ENCODE assay signal across 28 mouse cellular contexts in the genomic region with DNA sequence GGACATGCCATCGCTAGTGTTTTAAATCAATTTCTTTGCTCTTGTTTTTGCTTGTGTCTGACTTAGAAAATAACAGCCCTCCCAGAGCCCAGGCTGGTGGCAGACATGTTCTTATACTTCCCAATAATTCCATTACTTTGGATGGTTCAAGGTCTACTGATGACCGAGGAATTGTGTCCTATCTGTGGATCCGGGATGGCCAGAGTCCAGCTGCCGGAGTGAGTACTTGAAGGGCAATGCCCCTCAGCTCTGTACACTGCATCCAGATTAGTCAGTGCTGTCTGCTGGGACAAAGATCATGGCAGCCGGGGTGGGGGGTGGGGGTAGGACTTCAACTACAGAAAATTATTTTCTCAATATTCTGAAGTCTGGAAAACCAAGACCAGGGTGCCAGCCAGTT. TPM values are rescaled to one million over a fixed set of nuclear protein-coding genes. Genes with fewer than 3 reads are reported as not detected.
DNase-seq lines count a peak whose midpoint lies in the region; ATAC-seq and TF ChIP-seq lines count a peak whose summit lies in the region.
"Had no signal": no experiment of that assay in that cellular context is flagged by ENCODE, and none has a peak within 500 bp of the region (broad histone marks: within the 10 kb centered on the region; RNA-seq: fewer than 3 reads in every experiment).

No protein-coding gene starts in this region.

- H3K9me3 ChIP-seq in liver, postnatal 0 days (ENCODE audit: low read length), result 0 out of 2 replicates have a peak, but pooled peaks cover 3% of the 10 kb centered on the region
- H3K9me3 ChIP-seq in liver, embryonic 11.5 days (ENCODE audit: control insufficient read depth, low read length), result no peaks in the 10 kb centered on the region
- H3K9me3 ChIP-seq: embryonic facial prominence, embryonic 15.5 days; forebrain, embryonic 10.5 days; G1E; hindbrain, embryonic 13.5 days; liver, embryonic 15.5 days; midbrain, embryonic 13.5 days had no signal

- H3K4me1 ChIP-seq in liver, postnatal 0 days (ENCODE audit: insufficient read depth), result peaks cover 4% of the 10 kb centered on the region; the same call in 1 of the 2 replicates
- H3K4me1 ChIP-seq in liver, embryonic 11.5 days (replicated peaks; ENCODE audit: control insufficient read depth, insufficient read depth, low read length), result no peaks in the 10 kb centered on the region; the same call in 1 of the 2 replicates
- H3K4me1 ChIP-seq in heart, adult 2 months (ENCODE audit: control insufficient read depth, insufficient read depth, low read length), result no peaks in the 10 kb centered on the region
- H3K4me1 ChIP-seq: embryonic facial prominence, embryonic 15.5 days; forebrain, embryonic 10.5 days; hindbrain, embryonic 13.5 days; midbrain, embryonic 13.5 days; neural tube, embryonic 12.5 days had no signal

- no peaks in the 10 kb centered on the region for H3K27me3 ChIP-seq in liver, postnatal 0 days (ENCODE audit: insufficient read depth, low read length)
- H3K27me3 ChIP-seq in liver, embryonic 11.5 days (replicated peaks; ENCODE audit: control insufficient read depth, insufficient read depth, low read length), result no peaks in the 10 kb centered on the region
- H3K27me3 ChIP-seq in heart, adult 2 months (ENCODE audit: control insufficient read depth, insufficient read depth, low read length), result no peaks in the 10 kb centered on the region
- H3K27me3 ChIP-seq: embryonic facial prominence, embryonic 15.5 days; hindbrain, embryonic 13.5 days; liver, embryonic 15.5 days; midbrain, embryonic 13.5 days; neural tube, embryonic 12.5 days had no signal

- peak; percentile 79 for ATAC-seq in liver, postnatal 0 days
- no peak for ATAC-seq in liver, embryonic 11.5 days (replicated peaks; ENCODE audit: low FRiP score)
- ATAC-seq: forebrain, postnatal 0 days; inflammation-experienced regulatory T-cells, adult 6 months; midbrain, embryonic 13.5 days had no signal

- no peak for TF ChIP-seq CTCF in liver, postnatal 0 days (IDR thresholded peaks at IDR 0.05; ENCODE audit: low read depth)
- TF ChIP-seq CTCF in heart, adult 2 months (IDR thresholded peaks at IDR 0.05), result no peak

- WGBS in liver, postnatal 0 days (ENCODE audit: insufficient replicate concordance), result 66% methylated on average over 5 of the region's 5 CpGs
- WGBS in liver, embryonic 11.5 days, result 83% methylated on average over 5 of the region's 5 CpGs
- WGBS in heart, adult 2 months, result 79% methylated on average over 5 of the region's 5 CpGs

- H3K4me3 ChIP-seq in liver, postnatal 0 days (ENCODE audit: low read depth, low read length), result no peak overlapping the region
- no peak overlapping the region for H3K4me3 ChIP-seq in liver, embryonic 11.5 days (ENCODE audit: low read depth, low read length)
- H3K4me3 ChIP-seq in heart, adult 2 months, result no peak overlapping the region
- H3K4me3 ChIP-seq: embryonic facial prominence, embryonic 15.5 days; forebrain, embryonic 10.5 days; hindbrain, embryonic 13.5 days; left cerebral cortex, adult 2 months; liver, embryonic 15.5 days; midbrain, embryonic 13.5 days; neural tube, embryonic 12.5 days had no signal

- no peaks in the 10 kb centered on the region for H3K36me3 ChIP-seq in liver, postnatal 0 days (replicated peaks; ENCODE audit: insufficient read depth, low read length)
- no peaks in the 10 kb centered on the region for H3K36me3 ChIP-seq in liver, embryonic 11.5 days (ENCODE audit: control insufficient read depth, insufficient read depth, low read length)
- H3K36me3 ChIP-seq in heart, adult 2 months (ENCODE audit: control insufficient read depth, insufficient read depth, low read length), result no peaks in the 10 kb centered on the region
- H3K36me3 ChIP-seq: embryonic facial prominence, embryonic 15.5 days; forebrain, embryonic 10.5 days; G1E; liver, embryonic 15.5 days; neural tube, embryonic 12.5 days had no signal

- no peaks in the 10 kb centered on the region for H3K79me2 ChIP-seq in heart, adult 2 months (replicated peaks; ENCODE audit: control insufficient read depth, insufficient read depth, low read length)

- DNase-seq in adrenal gland, postnatal 14 days, result peak; percentile 60
- no peak for DNase-seq in adrenal gland, adult 18-20 months (ENCODE audit: low spot score in 2 of 2)
- DNase-seq in liver, postnatal 0 days, result peak; percentile 44
- no peak for DNase-seq in liver, embryonic 11.5 days (ENCODE audit: low spot score)
- DNase-seq in kidney, postnatal 14 days, result peak; percentile 73
- DNase-seq in cerebellum, postnatal 36 days, result no peak
- DNase-seq in right cerebral cortex, adult 18-20 months, result no peak
- no peak for DNase-seq in heart, adult 2 months
- DNase-seq: cerebellum, adult 11 months; cerebellum, postnatal 25 days; forebrain, postnatal 0 days; layer of hippocampus, adult 9-11 months; lung, postnatal 14 days; thymus, postnatal 25 days had no signal

- intact Hi-C loops in heart, adult 2 months (cut with DNase I), result loop anchor here (5.0 kb wide), 1 partner anchor 42 kb away; no protein-coding TSS in a partner anchor

- H3K27ac ChIP-seq in liver, postnatal 0 days (ENCODE audit: low read depth), result peak overlapping the region; percentile 61; the same call in 1 of the 2 replicates
- H3K27ac ChIP-seq in liver, embryonic 11.5 days (ENCODE audit: low read depth, low read length), result no peak overlapping the region
- H3K27ac ChIP-seq in heart, adult 2 months, result no peak overlapping the region
- H3K27ac ChIP-seq: embryonic facial prominence, embryonic 15.5 days; forebrain, embryonic 10.5 days; hindbrain, embryonic 13.5 days; left cerebral cortex, adult 2 months; liver, embryonic 15.5 days; midbrain, embryonic 13.5 days; neural tube, embryonic 12.5 days had no signal

- TF ChIP-seq EP300 in liver, postnatal 0 days (IDR thresholded peaks at IDR 0.05; ENCODE audit: low read depth), result no peak
- TF ChIP-seq EP300 in heart, adult 2 months (IDR thresholded peaks at IDR 0.05; ENCODE audit: insufficient read depth, low read depth, low read length), result no peak

- H3K9ac ChIP-seq in liver, postnatal 0 days (replicated peaks), result no peak overlapping the region
- H3K9ac ChIP-seq in liver, embryonic 11.5 days (ENCODE audit: low read depth, low read length), result no peak overlapping the region
- no peak overlapping the region for H3K9ac ChIP-seq in heart, adult 2 months (ENCODE audit: low read depth, low read length)
- H3K9ac ChIP-seq: embryonic facial prominence, embryonic 15.5 days; forebrain, postnatal 0 days; hindbrain, embryonic 13.5 days; liver, embryonic 15.5 days; midbrain, embryonic 13.5 days; neural tube, embryonic 12.5 days had no signal

- H3K4me2 ChIP-seq in liver, postnatal 0 days (ENCODE audit: low read depth, low read length), result no peak overlapping the region
- no peak overlapping the region for H3K4me2 ChIP-seq in liver, embryonic 11.5 days
- H3K4me2 ChIP-seq: embryonic facial prominence, embryonic 15.5 days; heart, embryonic 11.5 days; hindbrain, embryonic 13.5 days; liver, embryonic 15.5 days; midbrain, embryonic 13.5 days; neural tube, embryonic 12.5 days had no signal

- TF ChIP-seq POLR2A in heart, adult 2 months (IDR thresholded peaks at IDR 0.05; ENCODE audit: insufficient read depth, low read depth, low read length), result no peak

RNA-seq across cellular contexts. Expression of gene D130043K22Rik, which starts 35.8 kb away (rescaled TPM):
- 0.83 and 1.3 TPM in 2 replicates for total RNA-seq in adrenal gland, postnatal 14 days (2021)
- total RNA-seq in adrenal gland, adult 18-20 months (2021), result under 1 TPM; 0.51 to 0.66 TPM
- polyA plus RNA-seq in liver, postnatal 0 days (2015; fragmentation: Nextera tagmentation; extraction: Ambion mirVana), result 0.31 and 0.48 TPM in 2 replicates
- 0.40 TPM in 1 of 2 replicates, not detected in the other for polyA plus RNA-seq in liver, embryonic 11.5 days (2014; fragmentation: Nextera tagmentation; extraction: Ambion mirVana)
- under 1 TPM in 1 of 2 experiments, not detected in 1; 0.05 TPM for total RNA-seq in heart, adult 2 months (2021)
- polyA plus RNA-seq in heart, adult 2 months (2012; rRNA removed), result 0.04 TPM in 1 of 2 replicates, not detected in the other
- total RNA-seq: gastrocnemius, adult 18-20 months; gastrocnemius, postnatal 4 days; heart, postnatal 25 days; megakaryocyte, adult 5-6 weeks had no signal
- polyA plus RNA-seq: G1E; heart, embryonic 11.5 days had no signal

RNA-seq across cellular contexts. Expression of gene Tdp2, which starts 49.2 kb away (rescaled TPM):
- 24.3 and 26.0 TPM in 2 replicates for total RNA-seq in adrenal gland, postnatal 14 days (2021)
- total RNA-seq in adrenal gland, adult 18-20 months (2021), result 10 to 100 TPM; 15.8 to 19.8 TPM
- 18.3 and 18.4 TPM in 2 replicates for polyA plus RNA-seq in liver, postnatal 0 days (2015; fragmentation: Nextera tagmentation; extraction: Ambion mirVana)
- polyA plus RNA-seq in liver, embryonic 11.5 days (2014; fragmentation: Nextera tagmentation; extraction: Ambion mirVana), result 55.4 and 59.6 TPM in 2 replicates
- total RNA-seq in heart, adult 2 months (2021), result 10 to 100 TPM; 12.0 to 13.1 TPM
- 8.0 and 14.5 TPM in 2 replicates for polyA plus RNA-seq in heart, adult 2 months (2012; rRNA removed)

RNA-seq across cellular contexts. Expression of gene Acot13, which starts 49.4 kb away (rescaled TPM):
- total RNA-seq in adrenal gland, postnatal 14 days (2021), result 135 and 157 TPM in 2 replicates
- total RNA-seq in adrenal gland, adult 18-20 months (2021), result 10 to 100 TPM; 67.1 to 80.5 TPM
- polyA plus RNA-seq in liver, postnatal 0 days (2015; fragmentation: Nextera tagmentation; extraction: Ambion mirVana), result 101 and 102 TPM in 2 replicates
- polyA plus RNA-seq in liver, embryonic 11.5 days (2014; fragmentation: Nextera tagmentation; extraction: Ambion mirVana), result 88.1 and 95.1 TPM in 2 replicates
- total RNA-seq in heart, adult 2 months (2021), result 100 to 1,000 TPM; 383 to 456 TPM
- 365 and 457 TPM in 2 replicates for polyA plus RNA-seq in heart, adult 2 months (2012; rRNA removed)

RNA-seq across cellular contexts. Expression of gene Aldh5a1, which starts 56.8 kb away (rescaled TPM):
- 13.6 and 18.5 TPM in 2 replicates for total RNA-seq in adrenal gland, postnatal 14 days (2021)
- total RNA-seq in adrenal gland, adult 18-20 months (2021), result 10 to 100 TPM; 15.3 to 17.4 TPM
- polyA plus RNA-seq in liver, postnatal 0 days (2015; fragmentation: Nextera tagmentation; extraction: Ambion mirVana), result 3.8 and 3.9 TPM in 2 replicates
- polyA plus RNA-seq in liver, embryonic 11.5 days (2014; fragmentation: Nextera tagmentation; extraction: Ambion mirVana), result 4.0 and 4.3 TPM in 2 replicates
- 10 to 100 TPM; 26.7 to 28.7 TPM for total RNA-seq in heart, adult 2 months (2021)
- polyA plus RNA-seq in heart, adult 2 months (2012; rRNA removed), result 9.6 and 16.2 TPM in 2 replicates
- polyA plus RNA-seq: G1E had no signal

Comparison
In these comparisons a context has a peak if more than half of its experiments do, and no peak if none do; other contexts are left out.
1. DNase-seq: peak in adrenal gland, postnatal 14 days (single experiment), liver, postnatal 0 days (single experiment) and kidney, postnatal 14 days (single experiment); none in adrenal gland, adult 18-20 months (0 of 2), liver, embryonic 11.5 days (single experiment), cerebellum, postnatal 36 days (0 of 2), right cerebral cortex, adult 18-20 months (single experiment) and heart, adult 2 months (0 of 2).